Mouse (Mus musculus) lung, adult 18-20 months (tissue): ENCODE results near the gene Gtf2a1.
A peak's percentile ranks its signal among the peaks of the same experiment; 100 is the strongest.
"Not testable (repeated sequence)": the region's sequence is repeated elsewhere in the genome, so short reads cannot be mapped to it uniquely, and the experiment has no call there.

Experiments
- DNase-seq, 2 experiments: peaks; one replicate each; pipeline ENCODE4 v3.0.0; 2022; ENCODE audit warnings: mixed read lengths in 2 of 2

Gtf2a1 gene

GRCm38 (mm10) chr12:91589847-91590690 lies at the start of gene Gtf2a1:
Gene Gtf2a1, minus strand, starts transcription at chr12:91590487.
- DNase-seq: peak; percentile 94

- DNase-seq: no peak
Observed at GRCm38 (mm10) chr12:91638351-91638750, 48.1 kb upstream of the Gtf2a1 start.

DNA sequence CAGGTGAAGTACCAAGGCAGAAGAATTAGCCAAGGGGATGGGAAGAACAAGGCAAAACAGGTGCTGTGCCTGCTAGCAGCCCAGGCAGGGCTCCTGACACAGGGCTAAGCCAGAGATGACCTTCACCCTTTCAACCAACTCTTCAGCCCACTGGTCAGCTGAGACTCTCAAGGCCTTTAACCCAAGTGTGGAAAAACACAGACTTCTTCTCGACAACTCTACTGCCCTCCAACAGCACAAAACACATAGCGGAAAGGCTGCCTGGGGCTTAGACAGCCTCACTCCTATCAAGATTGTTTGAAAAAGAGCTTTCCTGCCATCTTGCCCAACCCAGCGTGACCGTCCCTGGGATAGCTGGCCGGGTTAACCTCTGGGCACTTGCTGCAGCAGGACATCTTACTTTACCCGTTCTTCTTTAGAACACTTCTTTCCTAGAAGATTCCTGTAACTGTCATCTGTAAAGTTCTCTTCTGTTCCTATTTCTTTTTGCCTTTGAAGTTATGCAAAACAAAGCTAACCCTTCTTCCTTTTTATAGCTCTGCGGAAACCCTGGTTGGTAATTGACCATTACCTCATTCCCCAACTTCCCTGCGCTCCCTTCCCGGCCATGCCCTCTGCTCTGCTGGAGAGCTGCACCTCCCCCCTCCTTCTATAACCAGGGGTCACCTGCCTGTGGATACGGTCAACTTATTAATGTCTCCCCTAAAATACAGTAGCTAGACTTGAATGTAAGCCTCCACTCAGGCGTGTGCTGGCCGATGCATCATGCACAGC lies 47.0 kb upstream of the Gtf2a1 start:
- no peak for DNase-seq

DNA sequence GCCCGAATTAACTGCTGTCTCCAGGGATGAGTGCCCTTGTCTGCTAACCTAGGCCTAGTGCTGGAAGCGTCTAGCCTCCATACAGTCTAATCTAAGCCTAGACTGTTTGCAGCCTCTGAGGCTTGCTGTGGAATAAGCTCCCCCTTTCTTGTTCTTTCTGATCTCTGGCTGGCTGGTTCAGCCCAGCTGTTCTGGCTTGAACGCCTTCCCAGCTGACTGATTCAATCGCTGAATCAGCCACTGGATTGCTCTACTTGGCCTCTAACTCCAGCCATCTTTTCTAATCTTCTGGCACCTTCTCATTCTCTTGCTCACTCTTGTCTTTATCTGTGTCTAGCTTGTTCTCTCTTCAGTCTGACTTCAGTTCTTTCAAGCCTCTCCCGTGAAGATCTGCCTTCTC lies 36.2 kb upstream of the Gtf2a1 start:
- DNase-seq: no peak

DNA sequence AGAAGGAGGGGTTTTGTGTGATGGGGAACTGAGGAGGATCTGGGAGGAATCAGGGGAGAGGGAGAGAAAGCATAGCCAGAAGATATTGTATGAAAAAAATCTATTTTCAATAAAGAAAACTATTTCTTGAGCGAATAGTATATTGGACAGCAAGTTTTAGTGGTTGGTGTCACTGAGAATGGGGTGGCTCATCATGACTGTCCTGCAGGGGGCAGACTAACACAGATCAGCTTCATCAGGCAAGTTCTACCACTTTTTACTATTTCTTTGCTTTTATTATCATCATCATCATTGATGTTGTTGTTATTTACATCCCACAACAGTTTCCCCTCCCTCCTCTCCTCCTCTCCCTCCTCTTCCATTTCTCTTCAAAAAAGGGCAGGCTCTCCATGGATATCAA lies 34.7 kb upstream of the Gtf2a1 start:
- DNase-seq: peak in 1 of 2 experiments; percentile 34

DNA sequence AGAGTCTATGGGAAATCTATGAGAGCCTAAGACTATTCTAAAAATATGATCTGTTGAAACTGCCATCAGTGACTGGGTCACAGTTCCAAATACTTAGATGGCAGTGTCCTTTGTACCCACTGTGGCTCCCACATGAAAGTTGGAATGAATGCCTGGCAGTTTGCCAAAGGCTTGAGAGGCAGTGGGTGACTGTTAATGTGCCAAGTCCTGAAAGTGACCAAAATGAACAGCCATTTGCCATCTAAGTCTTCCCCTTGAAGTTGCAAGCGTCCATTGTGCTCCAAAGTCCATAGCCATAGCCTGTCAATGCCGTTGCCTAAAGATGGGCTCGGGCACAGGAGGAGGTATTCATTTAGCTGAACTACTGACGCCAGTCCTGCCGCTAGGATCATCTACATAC lies 19.1 kb upstream of the Gtf2a1 start:
- DNase-seq: no peak

- DNase-seq: no peak
Observed at GRCm38 (mm10) chr12:91607678-91608077, 17.4 kb upstream of the Gtf2a1 start.

GRCm38 (mm10) chr12:91606651-91607050 lies 16.4 kb upstream of the Gtf2a1 start:
- DNase-seq: no peak

DNA sequence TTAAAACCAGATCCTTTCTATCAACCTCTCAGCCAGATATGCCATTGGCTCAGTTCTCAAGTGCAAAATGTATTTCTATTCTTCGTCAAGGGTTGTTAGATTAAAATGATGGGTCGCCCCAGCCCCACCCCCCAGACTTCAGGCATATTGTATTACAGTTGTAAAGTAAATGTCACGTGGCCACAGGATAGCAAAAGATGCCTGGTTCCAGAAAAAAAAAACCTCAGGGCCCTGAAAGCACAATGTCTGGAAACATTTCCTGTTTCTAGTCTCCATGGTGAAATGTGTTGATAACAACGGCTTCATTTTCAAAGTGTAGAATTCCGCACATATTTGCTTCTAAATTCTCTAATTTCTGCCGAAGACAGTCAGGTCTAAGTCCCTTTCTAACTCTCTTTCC lies 14.3 kb upstream of the Gtf2a1 start:
- DNase-seq: no peak

GRCm38 (mm10) chr12:91592128-91592527 lies 1.8 kb upstream of the Gtf2a1 start:
- peak; percentile 13 to 22 for DNase-seq

- no peak for DNase-seq
Observed at GRCm38 (mm10) chr12:91591191-91591590, 904 bp upstream of the Gtf2a1 start.

DNA sequence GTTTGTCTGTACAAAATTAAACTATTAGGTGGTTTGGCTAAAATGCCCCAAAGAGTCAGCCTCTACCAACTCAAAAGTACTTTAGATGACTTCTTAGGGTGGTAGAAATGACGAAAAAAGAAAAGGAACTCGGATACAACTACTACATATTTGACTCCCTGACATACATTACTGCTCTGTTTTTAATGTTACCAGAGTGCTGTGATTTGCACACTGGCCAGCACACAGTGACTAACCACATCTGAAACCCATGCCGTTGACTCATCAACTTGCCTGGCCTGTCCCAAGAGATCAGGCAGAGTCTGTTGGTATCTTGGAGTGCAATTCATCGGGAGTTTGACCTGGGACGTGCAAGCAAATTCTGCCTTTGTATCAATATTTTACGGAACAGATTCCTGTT lies 429 bp upstream of the Gtf2a1 start:
- peak; percentile 19 to 31 for DNase-seq

GRCm38 (mm10) chr12:91589542-91589846 lies 793 bp downstream of the Gtf2a1 start:
- no peak for DNase-seq

DNA sequence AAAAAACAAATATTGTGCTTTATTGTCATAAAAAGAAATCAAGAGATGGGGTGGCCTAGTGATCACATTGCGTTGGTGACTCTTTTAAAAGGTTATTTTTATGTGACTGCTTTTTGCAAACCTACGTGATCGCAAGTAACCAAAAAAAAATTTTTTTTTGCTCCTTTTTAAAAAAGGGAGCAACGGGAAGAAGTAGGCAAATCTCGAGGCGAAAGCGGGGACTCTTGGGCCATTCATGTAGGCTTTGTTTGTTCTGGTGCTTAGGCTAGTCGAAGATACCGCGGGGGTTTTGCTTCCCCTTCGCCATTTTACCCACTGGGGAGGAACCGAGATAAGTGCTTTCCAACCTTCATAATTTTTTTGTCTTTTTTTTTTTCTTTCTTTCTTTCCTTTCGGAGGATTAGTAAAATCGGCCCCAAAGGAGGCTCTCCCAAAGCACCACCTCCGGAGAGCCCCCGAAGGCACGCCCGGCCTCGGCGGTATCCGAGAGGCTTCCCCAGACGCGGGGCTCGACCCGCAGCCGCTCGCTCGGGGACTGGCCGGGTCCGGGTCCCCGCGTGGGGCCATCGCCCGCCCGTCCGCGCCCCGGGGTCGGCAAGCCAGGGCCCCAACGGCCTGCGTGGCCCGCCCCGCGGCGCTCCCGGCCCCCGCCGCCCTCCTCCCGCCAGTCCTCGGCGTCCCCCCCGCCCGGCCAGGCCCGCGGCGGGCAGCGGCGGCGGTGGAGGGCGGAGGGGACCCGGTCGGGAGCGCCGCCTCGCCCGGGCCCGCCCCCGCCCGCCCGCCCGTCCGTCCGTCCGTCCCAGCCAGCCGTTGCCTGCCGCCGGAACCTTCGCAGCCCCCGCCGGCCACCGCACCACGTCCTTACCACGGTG lies 1.4 kb downstream of the Gtf2a1 start:
- peak; percentile 45 to 50 for DNase-seq

- DNase-seq: peak; percentile 92 to 95
Observed at GRCm38 (mm10) chr12:91588176-91588669, 2.1 kb downstream of the Gtf2a1 start.

GRCm38 (mm10) chr12:91587491-91588033 lies 2.7 kb downstream of the Gtf2a1 start:
- DNase-seq: no peak

GRCm38 (mm10) chr12:91587077-91587476 lies 3.2 kb downstream of the Gtf2a1 start:
- DNase-seq: no peak

DNA sequence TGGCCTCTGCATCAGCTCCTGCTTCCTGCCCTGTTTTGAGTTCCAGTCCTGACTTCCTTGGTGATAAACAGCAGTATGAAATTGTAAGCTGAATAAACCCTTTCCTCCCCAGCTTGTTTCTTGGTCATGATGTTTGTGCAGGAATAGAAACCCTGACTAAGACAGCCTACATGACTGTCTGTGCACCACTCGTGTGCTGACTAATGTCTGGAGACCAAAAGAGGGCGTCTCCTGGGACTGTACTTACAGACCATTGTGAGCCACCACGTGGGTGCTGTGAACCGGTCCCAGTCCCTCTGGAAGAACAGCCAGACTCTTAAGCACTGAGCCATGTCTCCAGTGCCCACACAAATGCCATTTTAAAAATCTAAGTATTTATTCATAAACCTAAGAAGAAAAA lies 4.5 kb downstream of the Gtf2a1 start:
- DNase-seq: not testable (repeated sequence)

DNA sequence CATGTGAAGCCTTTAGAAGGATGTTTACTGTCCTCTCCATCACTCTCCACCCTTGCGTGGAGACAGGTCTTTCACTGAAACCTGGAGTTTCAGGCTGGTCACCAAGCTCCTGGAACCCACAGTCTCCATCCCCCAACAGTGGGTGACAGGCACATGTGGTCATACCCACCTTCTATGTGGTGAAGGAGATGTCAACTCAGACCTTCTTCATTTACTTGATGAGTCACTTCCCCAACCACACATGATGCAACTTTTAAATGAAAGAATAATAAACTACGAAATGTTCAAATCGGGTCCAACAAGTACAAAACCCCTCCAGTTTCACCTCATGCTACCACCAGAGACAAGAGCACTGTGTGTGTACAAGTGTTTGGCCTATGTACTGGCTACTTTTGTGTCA lies 5.1 kb downstream of the Gtf2a1 start:
- DNase-seq: no peak

DNA sequence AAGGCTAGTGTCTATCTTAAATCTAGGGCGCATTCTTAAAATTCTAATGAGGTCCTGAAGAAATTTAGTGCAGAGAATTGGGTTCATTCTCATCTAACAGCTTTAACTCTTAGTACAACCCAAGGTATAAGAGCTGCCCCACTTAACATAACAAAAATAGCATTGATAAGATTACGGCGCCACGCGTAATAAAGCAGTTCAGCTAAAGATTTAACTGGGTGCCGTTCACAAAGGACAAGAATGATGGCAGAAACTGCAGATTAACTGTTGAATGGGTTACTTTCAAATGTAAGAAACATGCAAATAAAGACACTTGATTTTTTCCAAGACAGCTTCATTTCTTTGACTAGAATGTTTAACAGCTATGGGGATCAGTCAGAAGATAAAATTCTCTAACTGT lies 6.9 kb downstream of the Gtf2a1 start:
- no peak for DNase-seq

- no peak for DNase-seq
Observed at GRCm38 (mm10) chr12:91582362-91583002, 7.8 kb downstream of the Gtf2a1 start.
